In the genomic region with DNA sequence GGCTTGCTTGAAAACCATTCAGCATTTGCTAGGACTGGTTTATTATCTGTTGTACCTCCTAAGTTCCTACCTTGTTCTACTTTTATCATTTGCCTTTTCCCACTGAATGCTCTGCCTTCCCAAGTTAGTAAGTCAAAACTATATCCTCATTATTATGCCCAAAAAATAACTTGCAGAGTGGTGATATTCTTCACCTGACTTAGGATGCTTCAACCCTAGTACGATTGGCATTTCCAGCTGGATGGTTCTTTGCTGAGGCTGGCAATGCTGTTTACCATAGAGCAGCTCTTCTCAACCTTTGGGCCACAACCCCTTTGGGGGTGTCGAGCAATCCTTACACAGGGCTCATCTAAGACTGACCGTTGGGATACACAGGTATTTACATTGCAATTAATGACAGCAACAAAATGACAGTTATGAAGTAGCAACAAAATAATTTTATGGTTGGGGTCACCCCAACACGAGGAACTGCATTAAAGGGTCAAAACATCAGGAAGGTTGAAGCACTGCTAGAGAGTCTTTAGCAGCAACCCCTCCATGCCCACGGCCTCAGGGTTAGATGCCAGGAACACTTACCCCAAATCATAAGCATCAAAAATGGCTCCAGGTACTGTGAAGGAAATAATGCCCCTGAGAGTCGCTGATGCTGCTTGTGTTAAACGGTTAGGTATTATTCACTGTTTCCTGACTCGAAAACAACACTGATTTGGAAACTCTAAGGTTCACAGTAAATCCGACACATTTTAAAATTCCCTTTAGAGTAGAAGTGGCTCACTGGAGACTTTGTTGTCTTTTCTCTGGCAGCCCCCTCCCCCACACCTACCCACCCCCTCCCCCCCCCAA, we compare ENCODE assay signal across 20 mouse cellular contexts. TPM values are rescaled to one million over a fixed set of nuclear protein-coding genes. Genes with fewer than 3 reads are reported as not detected.
DNase-seq lines count a peak whose midpoint lies in the region; ATAC-seq lines count a peak whose summit lies in the region.
"Had no signal": no experiment of that assay in that cellular context is flagged by ENCODE, and none has a peak within 500 bp of the region (broad histone marks: within the 10 kb centered on the region; RNA-seq: fewer than 3 reads in every experiment).

No protein-coding gene starts in this region.

- H3K27ac ChIP-seq in midbrain, embryonic 16.5 days (ENCODE audit: low read length) = no peak overlapping the region
- H3K27ac ChIP-seq: embryonic facial prominence, embryonic 13.5 days; embryonic facial prominence, embryonic 15.5 days; forebrain, embryonic 10.5 days; forebrain, embryonic 12.5 days had no signal

- DNase-seq in CD4-positive, CD25-positive, alpha-beta regulatory T cell, adult 2 months (ENCODE audit: low read depth, low spot score) = peak; percentile 28
- peak; percentile 76 for DNase-seq in induced T-regulatory cell, adult 2 months (ENCODE audit: low read depth)
- DNase-seq in naive thymus-derived CD4-positive, alpha-beta T cell, adult 2 months (ENCODE audit: low read depth) = peak; percentile 35
- DNase-seq: adrenal gland, postnatal 25 days; cerebellum, adult 11 months; cerebellum, adult 18-20 months; cerebellum, adult 8-10 months; cerebellum, adult 9-11 months; cerebellum, postnatal 14 days; cerebellum, postnatal 36 days had no signal

- WGBS in midbrain, embryonic 16.5 days = 79% methylated on average over 9 of the region's 9 CpGs

- no peak overlapping the region for H3K4me3 ChIP-seq in midbrain, embryonic 16.5 days (ENCODE audit: low read depth, low read length)
- H3K4me3 ChIP-seq: embryonic facial prominence, embryonic 13.5 days; embryonic facial prominence, embryonic 15.5 days; erythroblast, embryonic 14.5 days; forebrain, embryonic 10.5 days; forebrain, embryonic 12.5 days had no signal

- no peak for ATAC-seq in CD4-positive, CD25-positive, alpha-beta regulatory T cell, adult 4 months
- no peak for ATAC-seq in activated CD4-positive, CD25-positive, alpha-beta regulatory T cell, adult 4 months
- ATAC-seq in midbrain, embryonic 16.5 days = no peak
- ATAC-seq: forebrain, embryonic 14.5 days; forebrain, embryonic 16.5 days had no signal

- H3K4me2 ChIP-seq in midbrain, embryonic 16.5 days (ENCODE audit: low read length) = no peak overlapping the region
- H3K4me2 ChIP-seq: embryonic facial prominence, embryonic 13.5 days; embryonic facial prominence, embryonic 15.5 days; forebrain, embryonic 12.5 days had no signal

- peaks cover 14% of the 10 kb centered on the region; the same call in 1 of the 2 replicates for H3K4me1 ChIP-seq in midbrain, embryonic 16.5 days (ENCODE audit: control insufficient read depth, insufficient read depth, low read length)

- H3K9me3 ChIP-seq in midbrain, embryonic 16.5 days (replicated peaks; ENCODE audit: control insufficient read depth, low read length, poor library complexity, severe bottlenecking) = no peaks in the 10 kb centered on the region
- H3K9me3 ChIP-seq: embryonic facial prominence, embryonic 13.5 days; embryonic facial prominence, embryonic 15.5 days; forebrain, embryonic 10.5 days; forebrain, embryonic 12.5 days had no signal

- no peaks in the 10 kb centered on the region for H3K36me3 ChIP-seq in midbrain, embryonic 16.5 days (ENCODE audit: control insufficient read depth, insufficient read depth, low read length)
- H3K36me3 ChIP-seq: embryonic facial prominence, embryonic 13.5 days; embryonic facial prominence, embryonic 15.5 days; forebrain, embryonic 10.5 days; forebrain, embryonic 12.5 days had no signal

- no peak overlapping the region for H3K9ac ChIP-seq in midbrain, embryonic 16.5 days (ENCODE audit: low read depth, low read length)
- H3K9ac ChIP-seq: embryonic facial prominence, embryonic 13.5 days; embryonic facial prominence, embryonic 15.5 days; forebrain, embryonic 12.5 days had no signal

- H3K27me3 ChIP-seq in midbrain, embryonic 16.5 days (ENCODE audit: control insufficient read depth, insufficient read depth, low read depth, low read length) = peaks cover 23% of the 10 kb centered on the region

RNA-seq across cellular contexts. Expression of a gene that starts 4.4 kb away (rescaled TPM):
- 10 to 100 TPM; 26.0 to 26.2 TPM for polyA plus RNA-seq in CD4-positive, CD25-positive, alpha-beta regulatory T cell, adult 4 months (2017; shearing (Covaris generic))
- 10 to 100 TPM; 19.3 to 23.3 TPM for polyA plus RNA-seq in activated CD4-positive, CD25-positive, alpha-beta regulatory T cell, adult 4 months (2017; shearing (Covaris generic))
- polyA plus RNA-seq in midbrain, embryonic 16.5 days (2015; fragmentation: Nextera tagmentation; extraction: Ambion mirVana) = 13.5 and 14.3 TPM in 2 replicates
- polyA plus RNA-seq: erythroblast, embryonic 14.5 days had no signal
